Comparison of ENCODE assay signal across 8 mouse cellular contexts in genomic region chr10:127509837-127510701, GRCm38 (mm10). TPM values are rescaled to one million over a fixed set of nuclear protein-coding genes. Genes with fewer than 3 reads are reported as not detected.
DNase-seq lines count a peak whose midpoint lies in the region; ATAC-seq and TF ChIP-seq lines count a peak whose summit lies in the region.

No protein-coding gene starts in this region.

- no peak overlapping the region for H3K27ac ChIP-seq in lung, embryonic 14.5 days (ENCODE audit: low read depth)
- no peak overlapping the region; the same call in 1 of the 2 replicates for H3K27ac ChIP-seq in intestine, embryonic 16.5 days (ENCODE audit: low read length)
- no peak overlapping the region for H3K27ac ChIP-seq in lung, postnatal 0 days (ENCODE audit: low read length)

- TF ChIP-seq EP300 in lung, postnatal 0 days (IDR thresholded peaks at IDR 0.05), result no peak

- H3K9me3 ChIP-seq in lung, embryonic 14.5 days (ENCODE audit: low read depth, low read length), result no peaks in the 10 kb centered on the region
- no peaks in the 10 kb centered on the region for H3K9me3 ChIP-seq in intestine, embryonic 16.5 days (ENCODE audit: control insufficient read depth, low read length)
- H3K9me3 ChIP-seq in lung, postnatal 0 days (ENCODE audit: low read length), result no peaks in the 10 kb centered on the region

- H3K4me1 ChIP-seq in lung, embryonic 14.5 days (ENCODE audit: insufficient read depth), result peaks cover 11% of the 10 kb centered on the region; the same call in 1 of the 2 replicates
- peaks cover 51% of the 10 kb centered on the region for H3K4me1 ChIP-seq in intestine, embryonic 16.5 days (ENCODE audit: control insufficient read depth, insufficient read depth, low read length)
- H3K4me1 ChIP-seq in lung, postnatal 0 days (ENCODE audit: insufficient read depth, low read depth, low read length), result peaks cover 24% of the 10 kb centered on the region

- 0 out of 2 replicates have a peak, but pooled peaks cover 7% of the 10 kb centered on the region for H3K36me3 ChIP-seq in lung, embryonic 14.5 days (ENCODE audit: insufficient read depth)
- H3K36me3 ChIP-seq in intestine, embryonic 16.5 days (ENCODE audit: control insufficient read depth, insufficient read depth, low read length), result no peaks in the 10 kb centered on the region
- no peaks in the 10 kb centered on the region for H3K36me3 ChIP-seq in lung, postnatal 0 days (ENCODE audit: insufficient read depth, low read length)

- H3K9ac ChIP-seq in lung, embryonic 14.5 days, result no peak overlapping the region
- H3K9ac ChIP-seq in intestine, embryonic 16.5 days (ENCODE audit: low read depth, low read length), result no peak overlapping the region
- no peak overlapping the region for H3K9ac ChIP-seq in lung, postnatal 0 days (replicated peaks; ENCODE audit: low read depth)

- TF ChIP-seq CTCF in lung, embryonic 14.5 days (IDR thresholded peaks at IDR 0.05; ENCODE audit: low read depth), result no peak
- TF ChIP-seq CTCF in lung, postnatal 0 days (IDR thresholded peaks at IDR 0.05), result no peak

- H3K4me3 ChIP-seq in lung, embryonic 14.5 days (ENCODE audit: low read depth, low read length), result peak overlapping the region; percentile 31
- H3K4me3 ChIP-seq in intestine, embryonic 16.5 days (ENCODE audit: low read length), result no peak overlapping the region
- no peak overlapping the region for H3K4me3 ChIP-seq in lung, postnatal 0 days (ENCODE audit: low read depth, low read length)

- DNase-seq in lung, embryonic 14.5 days, result no peak
- DNase-seq in lung, adult 18-20 months, result no peak
- DNase-seq in embryo, embryonic 10.5 days (ENCODE audit: low spot score), result peak; percentile 63
- DNase-seq in retina, postnatal 1 day, result peak; percentile 97
- no peak for DNase-seq in adrenal gland, postnatal 4 days (ENCODE audit: low spot score in 2 of 2)
- no peak for DNase-seq in lung, postnatal 0 days (ENCODE audit: low spot score)
- DNase-seq in gastrocnemius, postnatal 10 days, result no peak

- WGBS in lung, embryonic 14.5 days, result 16% methylated on average over 17 of the region's 17 CpGs
- 22% methylated on average over 17 of the region's 17 CpGs for WGBS in intestine, embryonic 16.5 days
- 24% methylated on average over 17 of the region's 17 CpGs for WGBS in lung, postnatal 0 days

- peak overlapping the region; percentile 63 for H3K4me2 ChIP-seq in lung, embryonic 14.5 days
- H3K4me2 ChIP-seq in intestine, embryonic 16.5 days (ENCODE audit: low read depth, low read length), result peak overlapping the region; percentile 75
- H3K4me2 ChIP-seq in lung, postnatal 0 days (replicated peaks; ENCODE audit: low read depth, low read length), result no peak overlapping the region

- no peak for ATAC-seq in lung, embryonic 14.5 days (ENCODE audit: insufficient read depth)
- no peak for ATAC-seq in intestine, embryonic 16.5 days
- no peak for ATAC-seq in lung, postnatal 0 days

- peaks cover 71% of the 10 kb centered on the region for H3K27me3 ChIP-seq in lung, embryonic 14.5 days (ENCODE audit: insufficient read depth, low read length)
- H3K27me3 ChIP-seq in intestine, embryonic 16.5 days (replicated peaks; ENCODE audit: control insufficient read depth, insufficient read depth, low read length), result peaks cover 75% of the 10 kb centered on the region
- peaks cover 27% of the 10 kb centered on the region; the same call in 1 of the 2 replicates for H3K27me3 ChIP-seq in lung, postnatal 0 days (replicated peaks; ENCODE audit: insufficient read depth, low read length)

RNA-seq across cellular contexts. Expression of gene Ndufa4l2, which starts 4.7 kb away (rescaled TPM):
- 36.4 and 44.9 TPM in 2 replicates for polyA plus RNA-seq in lung, embryonic 14.5 days (2014; fragmentation: Nextera tagmentation; extraction: Ambion mirVana)
- 64.5 and 64.6 TPM in 2 replicates for polyA plus RNA-seq in intestine, embryonic 16.5 days (2015; fragmentation: Nextera tagmentation; extraction: Ambion mirVana)
- 10 to 100 TPM; 57.2 to 71.7 TPM for total RNA-seq in adrenal gland, postnatal 4 days (2021)
- polyA plus RNA-seq in lung, postnatal 0 days (2015; fragmentation: Nextera tagmentation; extraction: Ambion mirVana), result 132 and 149 TPM in 2 replicates
- total RNA-seq in gastrocnemius, postnatal 10 days (2021), result 10 to 100 TPM; 20.5 to 24.2 TPM

RNA-seq across cellular contexts. Expression of gene Stac3, which starts 8.6 kb away (rescaled TPM):
- polyA plus RNA-seq in lung, embryonic 14.5 days (2014; fragmentation: Nextera tagmentation; extraction: Ambion mirVana), result 0.12 TPM in 1 of 2 replicates, not detected in the other
- 0.32 and 0.67 TPM in 2 replicates for polyA plus RNA-seq in intestine, embryonic 16.5 days (2015; fragmentation: Nextera tagmentation; extraction: Ambion mirVana)
- 10 to 100 TPM in 1 of 2 experiments, 1 to 10 TPM in 1; 6.4 to 11.5 TPM for total RNA-seq in adrenal gland, postnatal 4 days (2021)
- polyA plus RNA-seq in lung, postnatal 0 days (2015; fragmentation: Nextera tagmentation; extraction: Ambion mirVana), result 0.23 and 0.53 TPM in 2 replicates
- 100 to 1,000 TPM; 272 to 307 TPM for total RNA-seq in gastrocnemius, postnatal 10 days (2021)

RNA-seq across cellular contexts. Expression of gene Shmt2, which starts 12.2 kb away (rescaled TPM):
- 99.6 and 101 TPM in 2 replicates for polyA plus RNA-seq in lung, embryonic 14.5 days (2014; fragmentation: Nextera tagmentation; extraction: Ambion mirVana)
- polyA plus RNA-seq in intestine, embryonic 16.5 days (2015; fragmentation: Nextera tagmentation; extraction: Ambion mirVana), result 146 and 170 TPM in 2 replicates
- 10 to 100 TPM; 66.7 to 69.4 TPM for total RNA-seq in adrenal gland, postnatal 4 days (2021)
- polyA plus RNA-seq in lung, postnatal 0 days (2015; fragmentation: Nextera tagmentation; extraction: Ambion mirVana), result 27.1 and 31.0 TPM in 2 replicates
- total RNA-seq in gastrocnemius, postnatal 10 days (2021), result 10 to 100 TPM; 30.5 to 33.4 TPM

RNA-seq across cellular contexts. Expression of gene Nxph4, which starts 24.3 kb away (rescaled TPM):
- 0.14 and 0.22 TPM in 2 replicates for polyA plus RNA-seq in lung, embryonic 14.5 days (2014; fragmentation: Nextera tagmentation; extraction: Ambion mirVana)
- 4.3 and 4.4 TPM in 2 replicates for polyA plus RNA-seq in intestine, embryonic 16.5 days (2015; fragmentation: Nextera tagmentation; extraction: Ambion mirVana)
- 10 to 100 TPM; 13.6 to 14.0 TPM for total RNA-seq in adrenal gland, postnatal 4 days (2021)
- 0.44 and 0.60 TPM in 2 replicates for polyA plus RNA-seq in lung, postnatal 0 days (2015; fragmentation: Nextera tagmentation; extraction: Ambion mirVana)
- total RNA-seq in gastrocnemius, postnatal 10 days (2021), result 1 to 10 TPM; 1.6 to 1.9 TPM

Comparison
In these comparisons a context has a peak if more than half of its experiments do, and no peak if none do; other contexts are left out.
1. DNase-seq: peak in embryo, embryonic 10.5 days (single experiment) and retina, postnatal 1 day (single experiment); none in lung, embryonic 14.5 days (single experiment), lung, adult 18-20 months (0 of 2), adrenal gland, postnatal 4 days (0 of 2), lung, postnatal 0 days (single experiment) and gastrocnemius, postnatal 10 days (single experiment).